Mouse (Mus musculus): ENCODE results near the gene Cd6. TPM values are rescaled to one million over a fixed set of nuclear protein-coding genes. Genes with fewer than 3 reads are reported as not detected.
A peak's percentile ranks its signal among the peaks of the same experiment; 100 is the strongest.

Gene Cd6
- polyA plus RNA-seq, 1 experiment = 3.5 TPM

GRCm38 (mm10) chr19:10808524-10809233, 21.2 kb downstream of the Cd6 start:
- DNase-seq = no peak
- Histone ChIP-seq H3K4me1 (ENCODE audit: control insufficient read depth, insufficient read depth, low read length) (no peaks in the 10 kb centered on the region), H3K4me3 (replicated peaks; ENCODE audit: extremely low read depth, low read depth, low read length) (no peak overlapping the region)
- TF ChIP-seq CTCF (IDR thresholded peaks at IDR 0.05; ENCODE audit: insufficient read depth, low read length) (no peak), POLR2A (IDR thresholded peaks at IDR 0.05; ENCODE audit: borderline replicate concordance, extremely low read depth, low read depth, low read length) (no peak)
- WGBS = 77% methylated on average over 12 of the region's 12 CpGs

GRCm38 (mm10) chr19:10805661-10806285, 24.1 kb downstream of the Cd6 start:
- H3K4me3 ChIP-seq (replicated peaks; ENCODE audit: extremely low read depth, low read depth, low read length) = no peak overlapping the region
- WGBS = 89% methylated on average over 11 of the region's 11 CpGs

GRCm38 (mm10) chr19:10804850-10805660, 24.8 kb downstream of the Cd6 start:
- 80% methylated on average over 2 of the region's 2 CpGs for WGBS
- H3K4me3 ChIP-seq (replicated peaks; ENCODE audit: extremely low read depth, low read depth, low read length) = no peak overlapping the region
- DNase-seq = no peak
- no peak for TF ChIP-seq CTCF (IDR thresholded peaks at IDR 0.05; ENCODE audit: insufficient read depth, low read length)
- TF ChIP-seq POLR2A (IDR thresholded peaks at IDR 0.05; ENCODE audit: borderline replicate concordance, extremely low read depth, low read depth, low read length) = no peak
- H3K4me1 ChIP-seq (ENCODE audit: control insufficient read depth, insufficient read depth, low read length) = no peaks in the 10 kb centered on the region

More at GRCm38 (mm10) chr19:10805661-10806285, 24.1 kb downstream of the Cd6 start:
- no peaks in the 10 kb centered on the region for H3K4me1 ChIP-seq (ENCODE audit: control insufficient read depth, insufficient read depth, low read length)
- TF ChIP-seq CTCF (IDR thresholded peaks at IDR 0.05; ENCODE audit: insufficient read depth, low read length) = no peak
- TF ChIP-seq POLR2A (IDR thresholded peaks at IDR 0.05; ENCODE audit: borderline replicate concordance, extremely low read depth, low read depth, low read length) = no peak
- DNase-seq = no peak

GRCm38 (mm10) chr19:10803751-10804150, 26.1 kb downstream of the Cd6 start:
- DNase-seq = peak; percentile 13
- Histone ChIP-seq H3K4me1 (ENCODE audit: control insufficient read depth, insufficient read depth, low read length) (no peaks in the 10 kb centered on the region), H3K4me3 (replicated peaks; ENCODE audit: extremely low read depth, low read depth, low read length) (no peak overlapping the region)
- WGBS = 42% methylated on average over 5 of the region's 5 CpGs
- no peak for TF ChIP-seq CTCF (IDR thresholded peaks at IDR 0.05; ENCODE audit: insufficient read depth, low read length)
- TF ChIP-seq POLR2A (IDR thresholded peaks at IDR 0.05; ENCODE audit: borderline replicate concordance, extremely low read depth, low read depth, low read length) = no peak

- Histone ChIP-seq H3K4me1 (ENCODE audit: control insufficient read depth, insufficient read depth, low read length) (no peaks in the 10 kb centered on the region), H3K4me3 (replicated peaks; ENCODE audit: extremely low read depth, low read depth, low read length) (no peak overlapping the region)
- no peak for DNase-seq
- 84% methylated on average over 6 of the region's 6 CpGs for WGBS
- TF ChIP-seq CTCF (IDR thresholded peaks at IDR 0.05; ENCODE audit: insufficient read depth, low read length) (no peak), POLR2A (IDR thresholded peaks at IDR 0.05; ENCODE audit: borderline replicate concordance, extremely low read depth, low read depth, low read length) (no peak)
These were observed 28.0 kb downstream of the Cd6 start for GRCm38 (mm10) chr19:10801906-10802305.

GRCm38 (mm10) chr19:10801070-10801469, 28.8 kb downstream of the Cd6 start:
- no peak overlapping the region for H3K4me3 ChIP-seq (replicated peaks; ENCODE audit: extremely low read depth, low read depth, low read length)
- H3K4me1 ChIP-seq (ENCODE audit: control insufficient read depth, insufficient read depth, low read length) = no peaks in the 10 kb centered on the region
- WGBS = 33% methylated on average over 6 of the region's 6 CpGs
- no peak for DNase-seq
- TF ChIP-seq CTCF (IDR thresholded peaks at IDR 0.05; ENCODE audit: insufficient read depth, low read length) (no peak), POLR2A (IDR thresholded peaks at IDR 0.05; ENCODE audit: borderline replicate concordance, extremely low read depth, low read depth, low read length) (no peak)

- TF ChIP-seq POLR2A (IDR thresholded peaks at IDR 0.05; ENCODE audit: borderline replicate concordance, extremely low read depth, low read depth, low read length) = no peak
- no peak for TF ChIP-seq CTCF (IDR thresholded peaks at IDR 0.05; ENCODE audit: insufficient read depth, low read length)
- DNase-seq = no peak
- no peak overlapping the region for H3K4me3 ChIP-seq (replicated peaks; ENCODE audit: extremely low read depth, low read depth, low read length)
- H3K4me1 ChIP-seq (ENCODE audit: control insufficient read depth, insufficient read depth, low read length) = no peaks in the 10 kb centered on the region
- 93% methylated on average over 17 of the region's 17 CpGs for WGBS
These were observed 30.7 kb downstream of the Cd6 start for GRCm38 (mm10) chr19:10799155-10799554.

- DNase-seq = no peak
- TF ChIP-seq POLR2A (IDR thresholded peaks at IDR 0.05; ENCODE audit: borderline replicate concordance, extremely low read depth, low read depth, low read length) (no peak), CTCF (IDR thresholded peaks at IDR 0.05; ENCODE audit: insufficient read depth, low read length) (no peak)
- Histone ChIP-seq H3K4me3 (replicated peaks; ENCODE audit: extremely low read depth, low read depth, low read length) (no peak overlapping the region), H3K4me1 (ENCODE audit: control insufficient read depth, insufficient read depth, low read length) (no peaks in the 10 kb centered on the region)
- 70% methylated on average over 10 of the region's 10 CpGs for WGBS
These were observed 31.3 kb downstream of the Cd6 start for GRCm38 (mm10) chr19:10798576-10798975.

GRCm38 (mm10) chr19:10794916-10795315, 34.9 kb downstream of the Cd6 start:
- no peaks in the 10 kb centered on the region for H3K4me1 ChIP-seq (ENCODE audit: control insufficient read depth, insufficient read depth, low read length)
- no peak for TF ChIP-seq CTCF (IDR thresholded peaks at IDR 0.05; ENCODE audit: insufficient read depth, low read length)
- no peak for TF ChIP-seq POLR2A (IDR thresholded peaks at IDR 0.05; ENCODE audit: borderline replicate concordance, extremely low read depth, low read depth, low read length)
- no peak overlapping the region for H3K4me3 ChIP-seq (replicated peaks; ENCODE audit: extremely low read depth, low read depth, low read length)
- 77% methylated on average over 1 of the region's 1 CpGs for WGBS
- DNase-seq = no peak

Measured in lung, adult 2 months (tissue).